Mouse (Mus musculus) forebrain, embryonic 14.5 days (tissue): ENCODE data around the gene Serpina1c. TPM values are rescaled to one million over a fixed set of nuclear protein-coding genes. Genes with fewer than 3 reads are reported as not detected.
"Not testable (repeated sequence)": the region's sequence is repeated elsewhere in the genome, so short reads cannot be mapped to it uniquely, and the experiment has no call there.

Source experiments
- ATAC-seq: fragments of 200-750 bp; cut with Nextera tagmentation; 2 replicates; pipeline ENCODE4 v1.8.0; 2017; ENCODE audit warnings: mild to moderate bottlenecking, moderate library complexity
- DNase-seq: peaks from one replicate; pipeline ENCODE4 v3.0.0-alpha.2; 2015; ENCODE audit warnings: low spot score
- H3K27ac ChIP-seq: fragments of 300-500 bp; sonication (generic); 2 replicates; pipeline ENCODE4 v1.5.1; 2014; ENCODE audit warnings: low read depth, mild to moderate bottlenecking, control low read depth, low read length, moderate library complexity
- H3K27me3 ChIP-seq: fragments of 300-500 bp; sonication (generic); replicated peaks from 2 replicates; pipeline ENCODE4 v1.6.1; 2014; ENCODE audit warnings: low read length, control low read depth, mixed read lengths; ENCODE audit not compliant: control insufficient read depth, insufficient read depth
- H3K36me3 ChIP-seq: fragments of 300-500 bp; sonication (generic); 2 replicates; pipeline ENCODE4 v1.6.1; 2014; ENCODE audit warnings: low read length, control low read depth; ENCODE audit not compliant: control insufficient read depth, insufficient read depth
- H3K4me1 ChIP-seq: fragments of 300-500 bp; sonication (generic); 2 replicates; pipeline ENCODE4 v1.6.1; 2014; ENCODE audit warnings: antibody characterized with exemption, low read length, control low read depth; ENCODE audit not compliant: control insufficient read depth, insufficient read depth
- H3K4me2 ChIP-seq: fragments of 300-500 bp; sonication (generic); 2 replicates; pipeline ENCODE4 v1.6.1; 2014; ENCODE audit warnings: mild to moderate bottlenecking, control low read depth, low read length
- H3K4me3 ChIP-seq: fragments of 300-500 bp; sonication (generic); 2 replicates; pipeline ENCODE4 v1.5.1; 2014; ENCODE audit warnings: low read depth, low read length, control low read depth
- H3K9ac ChIP-seq: fragments of 300-500 bp; sonication (generic); 2 replicates; pipeline ENCODE4 v1.6.1; 2014; ENCODE audit warnings: mild to moderate bottlenecking, low read length, control low read depth, moderate library complexity
- H3K9me3 ChIP-seq: fragments of 300-500 bp; sonication (generic); replicated peaks from 2 replicates; pipeline ENCODE4 v1.6.1; 2016; ENCODE audit warnings: low read length, control low read depth, mixed read lengths; ENCODE audit not compliant: control insufficient read depth
- WGBS: fragments of 180-500 bp; shearing (Covaris S2); extraction: QIAGEN DNeasy Blood & Tissue Kit; methylation state at CpG from one replicate; pipeline ENCODE4 v1.1.7; 2014; 5-methylcytosine and 5-hydroxymethylcytosine counted together
- polyA plus RNA-seq: library from polyadenylated mRNA; unstranded; fragments of >200 nt; fragmentation: Nextera tagmentation; extraction: Ambion mirVana; gene quantifications from 2 replicates; pipeline ENCODE4 v1.2.1, GENCODE M21; 2014

Serpina1c gene
- polyA plus RNA-seq, 1 experiment from 2014 or later, result not detected

DNA sequence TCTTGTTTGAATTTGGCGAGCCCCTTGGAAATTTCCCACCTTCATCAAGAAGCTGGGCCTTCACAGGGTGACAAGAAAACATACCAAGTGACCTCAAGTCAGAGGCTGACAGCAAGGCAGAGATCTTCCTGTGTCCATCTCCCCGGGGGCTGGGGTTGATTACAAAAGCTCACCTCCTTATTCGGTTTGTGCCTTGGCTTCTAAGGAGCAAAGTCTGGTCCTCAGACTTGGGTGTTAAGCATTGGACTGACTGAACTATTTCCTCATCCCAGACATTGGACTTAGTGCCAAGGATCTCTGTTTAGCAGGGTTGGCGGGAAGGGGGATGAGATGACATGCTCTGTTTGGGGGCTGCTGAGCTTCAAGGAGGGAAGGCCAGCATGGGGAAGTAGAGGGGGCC lies 44.1 kb downstream of the Serpina1c start:
- not testable (repeated sequence) for DNase-seq, ATAC-seq, H3K27me3 ChIP-seq, H3K9ac ChIP-seq, H3K4me1 ChIP-seq, H3K36me3 ChIP-seq, H3K9me3 ChIP-seq, H3K4me3 ChIP-seq, H3K27ac ChIP-seq, H3K4me2 ChIP-seq
- WGBS, result 83% methylated on average over 3 of the region's 4 CpGs

DNA sequence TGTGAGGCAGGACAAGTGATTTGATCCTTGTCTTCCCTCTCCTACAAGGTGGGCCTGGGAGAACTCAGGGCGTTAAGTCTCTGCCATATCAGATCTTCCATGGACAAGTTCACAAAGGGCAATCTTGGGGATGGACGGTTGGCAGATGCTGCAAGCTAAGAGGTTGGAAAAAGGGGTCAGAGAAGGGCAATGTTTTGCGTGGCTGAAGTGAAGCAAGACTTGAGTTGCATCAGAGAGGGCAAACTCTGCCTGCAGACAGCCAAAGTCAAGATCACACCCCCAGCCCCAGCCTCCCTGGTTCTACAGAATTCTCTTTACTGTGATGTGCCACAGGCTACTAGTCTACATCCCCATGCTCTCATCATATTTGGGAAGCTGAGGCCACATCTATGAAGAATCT lies 45.1 kb downstream of the Serpina1c start:
- not testable (repeated sequence) for H3K4me3 ChIP-seq, H3K27me3 ChIP-seq, ATAC-seq, H3K4me1 ChIP-seq, H3K9me3 ChIP-seq, H3K9ac ChIP-seq, H3K4me2 ChIP-seq, H3K36me3 ChIP-seq, DNase-seq, H3K27ac ChIP-seq
- 72% methylated on average over 3 of the region's 3 CpGs for WGBS

DNA sequence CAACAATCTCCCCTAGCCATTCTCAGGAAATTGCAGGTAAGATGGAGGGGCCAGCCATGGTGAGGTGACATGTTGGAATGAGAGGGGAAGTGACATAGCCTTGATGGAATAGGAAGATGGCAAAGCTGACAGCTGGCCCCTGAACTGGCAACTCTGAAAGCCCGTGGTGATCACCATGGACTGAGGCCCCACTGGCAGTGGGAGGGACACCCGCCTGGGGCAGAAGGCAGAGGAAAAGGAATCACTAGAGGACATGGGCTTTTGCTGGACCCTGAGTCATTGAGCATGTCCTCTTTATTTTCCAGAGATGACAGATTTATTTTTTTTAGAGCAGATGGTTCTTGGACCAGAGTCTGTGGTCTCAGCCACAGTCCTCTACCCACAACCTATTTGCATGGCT lies 51.7 kb downstream of the Serpina1c start:
- not testable (repeated sequence) for ATAC-seq, H3K4me3 ChIP-seq, H3K9me3 ChIP-seq, H3K27ac ChIP-seq, H3K9ac ChIP-seq, DNase-seq, H3K36me3 ChIP-seq, H3K4me1 ChIP-seq, H3K4me2 ChIP-seq, H3K27me3 ChIP-seq
- WGBS, result 88% methylated on average over 2 of the region's 2 CpGs

Other genes starting within 250 kb of the Serpina1c start
- gene Serpina6, start 247.7 kb downstream of the Serpina1c start, polyA plus RNA-seq, result not detected in 2 replicates
- not detected in 2 replicates for gene Serpina16, start 228.7 kb downstream of the Serpina1c start, polyA plus RNA-seq
- gene Serpina1f, start 209.4 kb downstream of the Serpina1c start, polyA plus RNA-seq, result not detected in 2 replicates
- gene Serpina1d, start 131.3 kb downstream of the Serpina1c start, polyA plus RNA-seq, result not detected in 2 replicates
- not detected in 2 replicates for gene Serpina1b, start 74.5 kb downstream of the Serpina1c start, polyA plus RNA-seq
- not detected in 2 replicates for gene Serpina1a, start 41.3 kb downstream of the Serpina1c start, polyA plus RNA-seq
- not detected in 2 replicates for gene Serpina1e, start 54.1 kb upstream of the Serpina1c start, polyA plus RNA-seq
- gene Serpina11, start 85.1 kb upstream of the Serpina1c start, polyA plus RNA-seq, result not detected in 2 replicates
- gene Serpina9, start 108.9 kb upstream of the Serpina1c start, polyA plus RNA-seq, result not detected in 2 replicates
- not detected in 2 replicates for gene Serpina12, start 139.6 kb upstream of the Serpina1c start, polyA plus RNA-seq
- not detected in 2 replicates for gene Serpina5, start 196.2 kb upstream of the Serpina1c start, polyA plus RNA-seq
- not detected in 2 replicates for gene Serpina3a, start 207.8 kb upstream of the Serpina1c start, polyA plus RNA-seq
- not detected in 2 replicates for gene Serpina3b, start 223.1 kb upstream of the Serpina1c start, polyA plus RNA-seq
- gene Serpina3c, start 249.0 kb upstream of the Serpina1c start, polyA plus RNA-seq, result not detected in 2 replicates